Mouse (Mus musculus): ENCODE data around the gene Col6a5. TPM values are rescaled to one million over a fixed set of nuclear protein-coding genes. Genes with fewer than 3 reads are reported as not detected.

Gene Col6a5
- polyA plus RNA-seq, 1 experiment from 2014 or later, result 0.04 TPM

- WGBS, result 69% methylated on average over 29 of the region's 29 CpGs
- H3K4me1 ChIP-seq, result no peaks in the 10 kb centered on the region
- no peaks in the 10 kb centered on the region for H3K27me3 ChIP-seq (replicated peaks)
- H3K27ac ChIP-seq (replicated peaks), result no peak overlapping the region
- H3K9me3 ChIP-seq (replicated peaks), result no peaks in the 10 kb centered on the region
- ATAC-seq (ENCODE audit: low FRiP score), result no peak
- H3K36me3 ChIP-seq, result no peaks in the 10 kb centered on the region
- H3K4me3 ChIP-seq (replicated peaks), result no peak overlapping the region
- no peak overlapping the region for H3K4me2 ChIP-seq
- no peak overlapping the region for H3K9ac ChIP-seq (replicated peaks)
Measured at GRCm38 (mm10) chr9:105819155-105819709, 141.2 kb downstream of the Col6a5 start.

- ATAC-seq (ENCODE audit: low FRiP score), result no peak
- WGBS, result 90% methylated on average over 5 of the region's 5 CpGs
- H3K9me3 ChIP-seq (replicated peaks), result no peaks in the 10 kb centered on the region
- no peaks in the 10 kb centered on the region for H3K27me3 ChIP-seq (replicated peaks)
- H3K4me3 ChIP-seq (replicated peaks), result no peak overlapping the region
- H3K36me3 ChIP-seq, result no peaks in the 10 kb centered on the region
- H3K9ac ChIP-seq (replicated peaks), result no peak overlapping the region
- no peak overlapping the region for H3K4me2 ChIP-seq
- H3K4me1 ChIP-seq, result peaks cover 8% of the 10 kb centered on the region
- H3K27ac ChIP-seq (replicated peaks), result no peak overlapping the region
Measured at GRCm38 (mm10) chr9:105814436-105814835, 146.0 kb downstream of the Col6a5 start.

- Histone ChIP-seq H3K27ac (replicated peaks) (no peak overlapping the region), H3K4me1 (peaks cover 8% of the 10 kb centered on the region)
Measured at GRCm38 (mm10) chr9:105811458-105811857, 149.0 kb downstream of the Col6a5 start.

GRCm38 (mm10) chr9:105808920-105809505 lies 151.4 kb downstream of the Col6a5 start:
- Histone ChIP-seq H3K27me3 (replicated peaks) (no peaks in the 10 kb centered on the region), H3K4me3 (replicated peaks) (no peak overlapping the region), H3K36me3 (no peaks in the 10 kb centered on the region), H3K27ac (replicated peaks) (no peak overlapping the region), H3K4me1 (peaks cover 8% of the 10 kb centered on the region), H3K9ac (replicated peaks) (no peak overlapping the region), H3K4me2 (no peak overlapping the region), H3K9me3 (replicated peaks) (no peaks in the 10 kb centered on the region)
- WGBS, result 82% methylated on average over 17 of the region's 17 CpGs
- no peak for ATAC-seq (ENCODE audit: low FRiP score)

More at GRCm38 (mm10) chr9:105811458-105811857, 149.0 kb downstream of the Col6a5 start:
- Histone ChIP-seq H3K9ac (replicated peaks) (no peak overlapping the region), H3K4me2 (no peak overlapping the region), H3K9me3 (replicated peaks) (no peaks in the 10 kb centered on the region), H3K27me3 (replicated peaks) (no peaks in the 10 kb centered on the region), H3K36me3 (no peaks in the 10 kb centered on the region), H3K4me3 (replicated peaks) (no peak overlapping the region)
- no peak for ATAC-seq (ENCODE audit: low FRiP score)
- WGBS, result 45% methylated on average over 7 of the region's 7 CpGs

Other genes starting within 250 kb of the Col6a5 start
- gene Col6a6, start 132.5 kb downstream of the Col6a5 start, polyA plus RNA-seq (2015; fragmentation: Nextera tagmentation; extraction: Ambion mirVana), result 0.35 and 0.50 TPM in 2 replicates
- gene Col6a4, start 136.1 kb upstream of the Col6a5 start, polyA plus RNA-seq (2015; fragmentation: Nextera tagmentation; extraction: Ambion mirVana), result 1.2 and 3.5 TPM in 2 replicates
- gene Glyctk, start 197.5 kb upstream of the Col6a5 start, polyA plus RNA-seq (2015; fragmentation: Nextera tagmentation; extraction: Ambion mirVana), result 2.3 and 2.7 TPM in 2 replicates
- 28.6 and 32.1 TPM in 2 replicates for gene Wdr82, start 210.3 kb upstream of the Col6a5 start, polyA plus RNA-seq (2015; fragmentation: Nextera tagmentation; extraction: Ambion mirVana)
- 16.9 and 20.5 TPM in 2 replicates for gene Ppm1m, start 239.1 kb upstream of the Col6a5 start, polyA plus RNA-seq (2015; fragmentation: Nextera tagmentation; extraction: Ambion mirVana)
- gene Twf2, start 242.5 kb upstream of the Col6a5 start, polyA plus RNA-seq (2015; fragmentation: Nextera tagmentation; extraction: Ambion mirVana), result 48.1 and 58.2 TPM in 2 replicates

Measured in neural tube, embryonic 15.5 days (tissue).